Mouse (Mus musculus): ENCODE measurements around the gene Nme3. TPM values are rescaled to one million over a fixed set of nuclear protein-coding genes. Genes with fewer than 3 reads are reported as not detected.

Nme3 gene
- 92.9 and 105 TPM in 2 replicates for polyA plus RNA-seq (2015; fragmentation: Nextera tagmentation; extraction: Ambion mirVana)

- Histone ChIP-seq H3K9ac (replicated peaks) (peak within 1 kb of the TSS; percentile 93), H3K36me3 (peaks cover 63% of the 10 kb centered on the region), H3K4me2 (peak within 1 kb of the TSS; percentile 99), H3K4me3 (replicated peaks) (peak within 1 kb of the TSS; percentile 87), H3K4me1 (peaks cover 52% of the 10 kb centered on the region), H3K9me3 (replicated peaks) (no peaks in the 10 kb centered on the region), H3K27ac (replicated peaks) (peak within 1 kb of the TSS; percentile 88), H3K27me3 (replicated peaks) (no peaks in the 10 kb centered on the region)
- peak; percentile 72 for ATAC-seq (ENCODE audit: low FRiP score)
- WGBS: 1% methylated on average over 50 of the region's 50 CpGs
Observed at GRCm38 (mm10) chr17:24896241-24896992, at the start of gene Nme3. TSS of gene Nme3 (plus strand) at chr17:24896500.

DNA sequence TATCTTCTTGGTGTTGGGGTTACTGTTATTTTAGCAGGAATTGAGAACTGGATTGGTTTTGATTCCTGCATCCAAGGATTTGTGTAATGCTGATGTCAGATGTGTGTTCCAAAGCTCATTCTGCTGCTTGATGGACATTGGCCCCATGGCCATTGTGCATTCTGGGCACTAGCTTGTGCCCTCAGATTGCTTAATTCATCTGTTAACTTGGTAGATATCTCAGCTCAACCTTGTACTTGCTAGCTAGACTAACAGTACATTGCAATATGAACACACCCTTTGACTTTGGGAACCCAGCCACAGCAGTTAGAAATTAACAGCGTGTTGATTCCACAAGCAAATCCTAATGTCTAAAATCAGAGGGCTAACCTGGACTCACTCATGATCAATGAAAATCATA, 48.9 kb upstream of the Nme3 start:
- Histone ChIP-seq H3K4me2 (no peak overlapping the region), H3K9me3 (replicated peaks) (no peaks in the 10 kb centered on the region), H3K27ac (replicated peaks) (no peak overlapping the region), H3K4me3 (replicated peaks) (no peak overlapping the region), H3K36me3 (no peaks in the 10 kb centered on the region), H3K27me3 (replicated peaks) (peaks cover 11% of the 10 kb centered on the region), H3K4me1 (peaks cover 23% of the 10 kb centered on the region), H3K9ac (replicated peaks) (no peak overlapping the region)
- WGBS: 100% methylated on average over 1 of the region's 1 CpGs
- ATAC-seq (ENCODE audit: low FRiP score): no peak

- Histone ChIP-seq H3K4me3 (replicated peaks) (peak overlapping the region; percentile 12; the same call in 1 of the 2 replicates), H3K36me3 (peaks cover 5% of the 10 kb centered on the region), H3K9ac (replicated peaks) (no peak overlapping the region), H3K4me2 (peak overlapping the region; percentile 93), H3K27me3 (replicated peaks) (peaks cover 5% of the 10 kb centered on the region; the same call in 1 of the 2 replicates), H3K4me1 (peaks cover 23% of the 10 kb centered on the region), H3K27ac (replicated peaks) (no peak overlapping the region), H3K9me3 (replicated peaks) (no peaks in the 10 kb centered on the region)
- ATAC-seq (ENCODE audit: low FRiP score): no peak
Observed at GRCm38 (mm10) chr17:24848600-24849031, 47.7 kb upstream of the Nme3 start.

GRCm38 (mm10) chr17:24849733-24850064, 46.6 kb upstream of the Nme3 start:
- Histone ChIP-seq H3K4me2 (peak overlapping the region; percentile 93), H3K36me3 (peaks cover 9% of the 10 kb centered on the region), H3K9ac (replicated peaks) (peak overlapping the region; percentile 77), H3K4me1 (peaks cover 23% of the 10 kb centered on the region), H3K27me3 (replicated peaks) (no peaks in the 10 kb centered on the region; the same call in 1 of the 2 replicates), H3K27ac (replicated peaks) (peak overlapping the region; percentile 98), H3K9me3 (replicated peaks) (no peaks in the 10 kb centered on the region), H3K4me3 (replicated peaks) (peak overlapping the region; percentile 98)
- ATAC-seq (ENCODE audit: low FRiP score): peak; percentile 79
- 0% methylated on average over 21 of the region's 21 CpGs for WGBS

DNA sequence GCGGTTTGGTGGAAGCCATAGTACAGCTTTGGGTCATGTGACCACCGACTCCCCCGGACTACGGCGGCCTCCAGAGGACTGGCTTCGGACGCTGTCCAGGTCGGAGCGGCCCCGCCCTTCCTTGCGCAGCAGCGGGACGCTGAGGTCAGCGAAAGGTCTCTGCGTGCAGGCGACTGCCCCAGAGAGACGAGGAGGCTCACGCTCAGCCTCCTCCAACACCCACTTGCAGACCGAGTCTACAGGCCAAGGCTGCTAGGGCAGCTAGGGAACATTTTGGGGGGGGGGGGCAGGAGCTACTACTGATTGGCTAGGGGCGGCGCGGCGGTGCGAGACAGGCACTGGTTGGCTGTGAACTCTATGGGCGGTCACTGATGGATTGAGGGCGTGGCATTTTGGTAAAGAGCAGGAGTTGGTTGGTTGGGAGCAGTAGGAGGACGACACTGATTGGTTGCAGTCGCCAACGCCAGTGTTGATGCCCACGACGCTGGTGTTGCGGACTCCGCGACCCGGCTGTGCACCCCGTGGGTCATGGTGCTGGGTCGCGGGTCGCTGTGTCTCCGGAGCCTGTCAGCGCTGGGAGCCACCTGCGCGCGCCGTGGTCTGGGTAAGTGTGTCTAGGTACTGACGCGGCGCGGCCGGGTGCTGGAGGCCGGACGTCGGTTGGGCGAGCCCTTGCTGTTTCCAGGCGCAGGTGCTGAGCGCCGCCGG, 46.1 kb upstream of the Nme3 start, which contains the start of gene Fahd1:
TSS of gene Fahd1 (minus strand) at position 300 of the 708 bp plus-strand sequence.
- H3K27me3 ChIP-seq (replicated peaks): no peaks in the 10 kb centered on the region; the same call in 1 of the 2 replicates
- WGBS: 1% methylated on average over 58 of the region's 58 CpGs
- peak within 1 kb of the TSS; percentile 77 for H3K9ac ChIP-seq (replicated peaks)
- no peaks in the 10 kb centered on the region for H3K9me3 ChIP-seq (replicated peaks)
- peak within 1 kb of the TSS; percentile 98 for H3K27ac ChIP-seq (replicated peaks)
- peak; percentile 100 for ATAC-seq (ENCODE audit: low FRiP score)
- peak within 1 kb of the TSS; percentile 93 for H3K4me2 ChIP-seq
- peaks cover 12% of the 10 kb centered on the region for H3K36me3 ChIP-seq
- peak within 1 kb of the TSS; percentile 98 for H3K4me3 ChIP-seq (replicated peaks)
- peaks cover 23% of the 10 kb centered on the region for H3K4me1 ChIP-seq

DNA sequence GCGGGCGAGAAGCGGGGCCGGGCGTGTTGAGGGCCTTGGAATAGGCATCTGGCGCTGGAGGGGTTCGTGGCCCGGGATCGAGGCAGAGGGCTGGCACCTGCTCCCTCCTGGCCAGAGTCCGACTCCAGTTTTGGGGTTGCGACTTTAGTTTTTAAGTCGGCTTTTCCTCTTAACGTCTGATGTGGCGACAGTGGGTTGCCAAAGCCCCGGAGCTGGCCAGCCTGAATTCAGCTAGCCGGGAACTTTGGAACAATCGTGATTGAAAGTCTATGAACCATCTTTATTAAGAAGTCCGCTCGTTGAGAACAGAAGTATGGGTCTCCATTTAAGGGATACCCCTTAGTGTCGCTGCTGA, 45.5 kb upstream of the Nme3 start:
- WGBS: 2% methylated on average over 20 of the region's 20 CpGs
- Histone ChIP-seq H3K9me3 (replicated peaks) (no peaks in the 10 kb centered on the region), H3K27ac (replicated peaks) (peak overlapping the region; percentile 98), H3K9ac (replicated peaks) (peak overlapping the region; percentile 70), H3K4me2 (peak overlapping the region; percentile 93), H3K36me3 (peaks cover 15% of the 10 kb centered on the region), H3K4me3 (replicated peaks) (peak overlapping the region; percentile 98), H3K27me3 (replicated peaks) (no peaks in the 10 kb centered on the region; the same call in 1 of the 2 replicates), H3K4me1 (peaks cover 23% of the 10 kb centered on the region)
- ATAC-seq (ENCODE audit: low FRiP score): no peak

GRCm38 (mm10) chr17:24851381-24852125, 44.7 kb upstream of the Nme3 start:
- peak overlapping the region; percentile 98 for H3K4me3 ChIP-seq (replicated peaks)
- no peak for ATAC-seq (ENCODE audit: low FRiP score)
- H3K27ac ChIP-seq (replicated peaks): no peak overlapping the region
- H3K4me1 ChIP-seq: peaks cover 23% of the 10 kb centered on the region
- no peaks in the 10 kb centered on the region for H3K9me3 ChIP-seq (replicated peaks)
- peak overlapping the region; percentile 70 for H3K9ac ChIP-seq (replicated peaks)
- 85% methylated on average over 10 of the region's 10 CpGs for WGBS
- H3K36me3 ChIP-seq: peaks cover 23% of the 10 kb centered on the region
- peak overlapping the region; percentile 93 for H3K4me2 ChIP-seq
- H3K27me3 ChIP-seq (replicated peaks): no peaks in the 10 kb centered on the region; the same call in 1 of the 2 replicates

GRCm38 (mm10) chr17:24855838-24856464, 40.3 kb upstream of the Nme3 start:
- H3K4me3 ChIP-seq (replicated peaks): no peak overlapping the region
- 76% methylated on average over 3 of the region's 3 CpGs for WGBS
- peaks cover 12% of the 10 kb centered on the region for H3K4me1 ChIP-seq
- H3K27me3 ChIP-seq (replicated peaks): no peaks in the 10 kb centered on the region; the same call in 1 of the 2 replicates
- H3K36me3 ChIP-seq: peaks cover 59% of the 10 kb centered on the region
- no peak for ATAC-seq (ENCODE audit: low FRiP score)
- no peak overlapping the region for H3K27ac ChIP-seq (replicated peaks)
- no peaks in the 10 kb centered on the region for H3K9me3 ChIP-seq (replicated peaks)
- no peak overlapping the region for H3K9ac ChIP-seq (replicated peaks)
- no peak overlapping the region for H3K4me2 ChIP-seq

DNA sequence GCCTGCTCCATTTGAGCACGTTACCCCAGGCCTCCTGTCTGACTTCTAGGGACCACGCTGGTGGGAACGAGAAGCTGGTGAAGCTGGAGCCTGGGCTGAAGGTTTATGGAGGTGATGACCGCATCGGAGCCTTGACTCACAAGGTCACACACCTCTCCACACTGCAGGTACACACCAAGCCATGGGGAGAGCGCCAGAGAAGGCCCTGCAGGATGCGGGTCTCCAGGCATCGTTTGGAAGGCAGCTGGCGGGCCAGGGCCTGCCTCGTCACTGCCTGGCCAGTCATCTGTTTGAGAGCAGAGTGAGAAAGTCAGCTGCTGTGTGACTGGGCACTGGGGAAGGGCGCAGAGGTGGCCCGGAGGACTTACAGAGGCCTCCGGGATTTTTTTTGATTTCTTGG, 39.7 kb upstream of the Nme3 start:
- H3K36me3 ChIP-seq: peaks cover 65% of the 10 kb centered on the region
- H3K9me3 ChIP-seq (replicated peaks): no peaks in the 10 kb centered on the region
- no peak overlapping the region for H3K27ac ChIP-seq (replicated peaks)
- ATAC-seq (ENCODE audit: low FRiP score): no peak
- H3K9ac ChIP-seq (replicated peaks): no peak overlapping the region
- no peaks in the 10 kb centered on the region; the same call in 1 of the 2 replicates for H3K27me3 ChIP-seq (replicated peaks)
- WGBS: 93% methylated on average over 13 of the region's 13 CpGs
- H3K4me3 ChIP-seq (replicated peaks): no peak overlapping the region
- H3K4me1 ChIP-seq: peaks cover 5% of the 10 kb centered on the region
- no peak overlapping the region for H3K4me2 ChIP-seq

DNA sequence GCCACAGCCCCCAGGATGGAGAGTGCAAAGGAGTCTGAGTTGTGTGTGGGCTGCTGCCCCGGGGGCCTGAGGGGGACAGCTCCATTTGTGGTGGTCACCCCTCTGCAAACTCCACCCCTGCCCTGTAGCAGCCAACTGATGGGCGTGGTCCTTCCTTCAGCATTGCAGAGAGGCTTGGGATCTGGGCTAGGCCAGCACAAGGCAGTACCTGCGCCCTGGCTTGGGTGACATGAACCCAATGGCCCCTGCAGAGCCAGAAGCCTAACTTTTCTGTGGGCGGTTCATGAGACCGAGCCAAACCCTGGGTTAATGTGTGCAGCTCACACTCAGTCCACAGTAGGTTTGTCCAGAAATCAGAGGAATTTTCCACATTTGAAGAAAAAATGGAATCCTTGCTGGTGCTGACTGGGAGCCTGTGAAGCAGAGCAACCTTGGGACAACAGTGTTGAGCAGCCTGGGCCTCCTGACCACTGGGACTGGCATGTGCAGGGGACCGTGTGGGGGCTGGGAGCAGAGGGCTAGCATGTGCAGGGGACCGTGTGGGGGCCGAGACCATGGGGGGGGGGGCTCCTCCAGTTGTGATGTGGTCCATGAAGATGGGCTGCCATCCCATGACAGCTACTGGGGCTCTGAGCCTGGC, 38.3 kb upstream of the Nme3 start:
- Histone ChIP-seq H3K4me1 (no peaks in the 10 kb centered on the region), H3K9ac (replicated peaks) (no peak overlapping the region), H3K4me3 (replicated peaks) (no peak overlapping the region), H3K27ac (replicated peaks) (no peak overlapping the region), H3K27me3 (replicated peaks) (no peaks in the 10 kb centered on the region), H3K9me3 (replicated peaks) (no peaks in the 10 kb centered on the region), H3K36me3 (peaks cover 75% of the 10 kb centered on the region), H3K4me2 (no peak overlapping the region)
- 91% methylated on average over 8 of the region's 8 CpGs for WGBS
- ATAC-seq (ENCODE audit: low FRiP score): no peak

- ATAC-seq (ENCODE audit: low FRiP score): no peak
Observed at GRCm38 (mm10) chr17:24858967-24859366, 37.3 kb upstream of the Nme3 start.

More at GRCm38 (mm10) chr17:24858967-24859366, 37.3 kb upstream of the Nme3 start:
- no peaks in the 10 kb centered on the region for H3K4me1 ChIP-seq
- no peaks in the 10 kb centered on the region for H3K9me3 ChIP-seq (replicated peaks)
- H3K27ac ChIP-seq (replicated peaks): no peak overlapping the region
- H3K27me3 ChIP-seq (replicated peaks): no peaks in the 10 kb centered on the region
- no peak overlapping the region for H3K4me2 ChIP-seq
- peaks cover 74% of the 10 kb centered on the region for H3K36me3 ChIP-seq
- H3K4me3 ChIP-seq (replicated peaks): no peak overlapping the region
- no peak overlapping the region for H3K9ac ChIP-seq (replicated peaks)
- 89% methylated on average over 6 of the region's 6 CpGs for WGBS

Data from neural tube, embryonic 15.5 days (tissue).